In genomic region chr14:54426689-54427398, GRCm38 (mm10) we compare ENCODE assay signal across 8 mouse cellular contexts. TPM values are rescaled to one million over a fixed set of nuclear protein-coding genes. Genes with fewer than 3 reads are reported as not detected.
DNase-seq lines count a peak whose midpoint lies in the region; ATAC-seq lines count a peak whose summit lies in the region.

Mrpl52 (plus strand) TSS chr14:54426909.

- peak within 1 kb of the TSS; percentile 92 for H3K27ac ChIP-seq in embryonic facial prominence, embryonic 14.5 days (replicated peaks; ENCODE audit: low read depth, low read length)
- peak within 1 kb of the TSS; percentile 91 for H3K27ac ChIP-seq in limb, embryonic 12.5 days
- H3K27ac ChIP-seq in midbrain, embryonic 14.5 days (replicated peaks; ENCODE audit: low read depth, low read length) = peak within 1 kb of the TSS; percentile 93

- H3K9me3 ChIP-seq in embryonic facial prominence, embryonic 14.5 days (ENCODE audit: control insufficient read depth, low read length) = no peaks in the 10 kb centered on the region
- H3K9me3 ChIP-seq in limb, embryonic 12.5 days = 0 out of 2 replicates have a peak, but pooled peaks cover 4% of the 10 kb centered on the region
- H3K9me3 ChIP-seq in midbrain, embryonic 14.5 days (ENCODE audit: control insufficient read depth, low read length) = no peaks in the 10 kb centered on the region

- peak; percentile 73 for ATAC-seq in embryonic facial prominence, embryonic 14.5 days (ENCODE audit: low read depth)
- peak; percentile 81 for ATAC-seq in limb, embryonic 12.5 days (ENCODE audit: insufficient number of reproducible peaks, insufficient read depth, low FRiP score, low TSS enrichment, low read depth)
- ATAC-seq in midbrain, embryonic 14.5 days (ENCODE audit: low FRiP score, low TSS enrichment) = peak; percentile 83

- H3K4me3 ChIP-seq in embryonic facial prominence, embryonic 14.5 days (ENCODE audit: low read depth, low read length) = peak within 1 kb of the TSS; percentile 92
- H3K4me3 ChIP-seq in limb, embryonic 12.5 days (replicated peaks) = peak within 1 kb of the TSS; percentile 86
- peak within 1 kb of the TSS; percentile 91 for H3K4me3 ChIP-seq in midbrain, embryonic 14.5 days (replicated peaks; ENCODE audit: low read depth, low read length)

- H3K27me3 ChIP-seq in embryonic facial prominence, embryonic 14.5 days (replicated peaks; ENCODE audit: control insufficient read depth, insufficient read depth, low read length) = no peaks in the 10 kb centered on the region
- H3K27me3 ChIP-seq in limb, embryonic 12.5 days = no peaks in the 10 kb centered on the region
- H3K27me3 ChIP-seq in midbrain, embryonic 14.5 days (ENCODE audit: control insufficient read depth, insufficient read depth, low read length) = no peaks in the 10 kb centered on the region

- peak within 1 kb of the TSS; percentile 79 for H3K4me2 ChIP-seq in embryonic facial prominence, embryonic 14.5 days (ENCODE audit: low read depth, low read length)
- peak within 1 kb of the TSS; percentile 66 for H3K4me2 ChIP-seq in limb, embryonic 12.5 days
- H3K4me2 ChIP-seq in midbrain, embryonic 14.5 days (ENCODE audit: low read length) = peak within 1 kb of the TSS; percentile 66

- under 1% methylated on average over 30 of the region's 48 CpGs for WGBS in embryonic facial prominence, embryonic 14.5 days
- WGBS in limb, embryonic 12.5 days = under 1% methylated on average over 48 of the region's 48 CpGs
- WGBS in midbrain, embryonic 14.5 days = under 1% methylated on average over 48 of the region's 48 CpGs

- H3K4me1 ChIP-seq in embryonic facial prominence, embryonic 14.5 days (ENCODE audit: control insufficient read depth, insufficient read depth, low read length) = peaks cover 26% of the 10 kb centered on the region
- peaks cover 19% of the 10 kb centered on the region for H3K4me1 ChIP-seq in limb, embryonic 12.5 days (replicated peaks)
- peaks cover 20% of the 10 kb centered on the region for H3K4me1 ChIP-seq in midbrain, embryonic 14.5 days (ENCODE audit: control insufficient read depth, insufficient read depth, low read length)

- peaks cover 18% of the 10 kb centered on the region for H3K36me3 ChIP-seq in embryonic facial prominence, embryonic 14.5 days (ENCODE audit: control insufficient read depth, insufficient read depth, low read length)
- peaks cover 18% of the 10 kb centered on the region for H3K36me3 ChIP-seq in limb, embryonic 12.5 days
- H3K36me3 ChIP-seq in midbrain, embryonic 14.5 days (ENCODE audit: control insufficient read depth, insufficient read depth, low read length) = peaks cover 6% of the 10 kb centered on the region; the same call in 1 of the 2 replicates

- peak; percentile 94 for DNase-seq in 416B (ENCODE audit: low read depth)
- DNase-seq in adrenal gland, postnatal 4 days (ENCODE audit: low spot score in 2 of 2) = peak; percentile 81 to 85
- DNase-seq in embryonic facial prominence, embryonic 14.5 days (ENCODE audit: low spot score) = peak; percentile 96
- peak; percentile 94 for DNase-seq in heart, adult 8-10 months (ENCODE audit: low spot score)
- peak; percentile 92 to 94 for DNase-seq in kidney, adult 8-10 months
- DNase-seq in midbrain, embryonic 14.5 days = peak; percentile 97
- peak; percentile 79 to 86 for DNase-seq in spleen, adult 18-20 months

- H3K9ac ChIP-seq in embryonic facial prominence, embryonic 14.5 days (ENCODE audit: low read depth, low read length) = peak within 1 kb of the TSS; percentile 91
- H3K9ac ChIP-seq in limb, embryonic 12.5 days (replicated peaks) = peak within 1 kb of the TSS; percentile 81
- peak within 1 kb of the TSS; percentile 82 for H3K9ac ChIP-seq in midbrain, embryonic 14.5 days (replicated peaks; ENCODE audit: low read length)

RNA-seq across cellular contexts. Expression of gene Mrpl52, which starts in this region (rescaled TPM):
- 100 to 1,000 TPM; 219 to 235 TPM for total RNA-seq in adrenal gland, postnatal 4 days (2021)
- polyA plus RNA-seq in embryonic facial prominence, embryonic 14.5 days (2014; fragmentation: Nextera tagmentation; extraction: Ambion mirVana) = 226 and 241 TPM in 2 replicates
- total RNA-seq in heart, adult 8-10 months (2022) = 100 to 1,000 TPM; 118 to 126 (median 121) TPM
- polyA plus RNA-seq in limb, embryonic 12.5 days (2016; fragmentation: Nextera tagmentation; extraction: Ambion mirVana) = 259 and 277 TPM in 2 replicates
- 293 and 337 TPM in 2 replicates for polyA plus RNA-seq in midbrain, embryonic 14.5 days (2014; fragmentation: Nextera tagmentation; extraction: Ambion mirVana)

Comparison
In these comparisons a context has a peak if more than half of its experiments do, and no peak if none do; other contexts are left out.
1. Peak in every context shown above with its lines: DNase-seq, ATAC-seq, H3K4me3 ChIP-seq and H3K27ac ChIP-seq.